Mouse (Mus musculus) embryonic fibroblast, embryonic 13.5 days (primary cell): ENCODE measurements around the gene Frmd4a. TPM values are rescaled to one million over a fixed set of nuclear protein-coding genes. Genes with fewer than 3 reads are reported as not detected.

Experiments used
- H3K27ac ChIP-seq: 2 replicates; pipeline ENCODE4 v1.5.1; 2012; ENCODE audit warnings: low read length, control low read depth, inconsistent platforms; ENCODE audit not compliant: insufficient read depth
- H3K4me1 ChIP-seq: 2 replicates; pipeline ENCODE4 v1.6.1; 2011; ENCODE audit warnings: low read length; ENCODE audit not compliant: control insufficient read depth, insufficient read depth
- H3K4me3 ChIP-seq: 2 replicates; pipeline ENCODE4 v1.5.1; 2011; ENCODE audit warnings: mild to moderate bottlenecking, control low read depth, low read length; ENCODE audit not compliant: insufficient read depth
- CTCF ChIP-seq: IDR thresholded peaks from 2 replicates; pipeline ENCODE4 v1.5.1; 2011; ENCODE audit warnings: mild to moderate bottlenecking, control low read depth, low read length, moderate library complexity, borderline replicate concordance; ENCODE audit not compliant: insufficient read depth
- POLR2A ChIP-seq: IDR thresholded peaks from 2 replicates; pipeline ENCODE4 v1.6.1; 2011; ENCODE audit warnings: low read depth, mild to moderate bottlenecking, control low read depth, low read length, moderate library complexity
- polyA plus RNA-seq: library from polyadenylated mRNA; stranded (reverse); fragments of >200 nt; gene quantifications from 2 replicates; pipeline ENCODE4 v1.2.4, GENCODE M21; 2011; ENCODE audit warnings: low read depth; ENCODE audit not compliant: missing spikeins, insufficient read length

Gene Frmd4a
- polyA plus RNA-seq, 1 experiment = 66.9 TPM

DNA sequence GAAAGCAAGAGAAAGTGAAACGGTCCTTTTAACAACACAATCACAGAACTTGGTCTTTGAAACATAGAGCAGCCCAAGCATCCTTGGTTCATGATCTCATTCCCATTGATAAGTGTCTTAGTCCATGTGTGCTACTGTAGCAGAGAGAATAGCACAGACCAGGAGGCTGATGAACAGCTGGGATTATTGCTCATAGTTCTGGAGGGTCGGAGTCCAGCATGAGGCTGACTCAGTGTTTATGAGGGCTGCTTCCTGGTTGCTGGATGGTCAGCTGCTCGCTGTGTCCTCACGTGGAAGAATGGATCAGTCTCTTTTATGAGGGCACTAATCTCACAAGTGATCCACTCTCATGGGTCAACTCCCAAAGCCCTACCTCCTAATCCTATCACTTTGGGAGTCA, 347.4 kb downstream of the Frmd4a start:
- TF ChIP-seq POLR2A (no peak), CTCF (no peak)
- H3K27ac ChIP-seq = no peak overlapping the region
- H3K4me1 ChIP-seq = peaks cover 5% of the 10 kb centered on the region
- no peak overlapping the region for H3K4me3 ChIP-seq

DNA sequence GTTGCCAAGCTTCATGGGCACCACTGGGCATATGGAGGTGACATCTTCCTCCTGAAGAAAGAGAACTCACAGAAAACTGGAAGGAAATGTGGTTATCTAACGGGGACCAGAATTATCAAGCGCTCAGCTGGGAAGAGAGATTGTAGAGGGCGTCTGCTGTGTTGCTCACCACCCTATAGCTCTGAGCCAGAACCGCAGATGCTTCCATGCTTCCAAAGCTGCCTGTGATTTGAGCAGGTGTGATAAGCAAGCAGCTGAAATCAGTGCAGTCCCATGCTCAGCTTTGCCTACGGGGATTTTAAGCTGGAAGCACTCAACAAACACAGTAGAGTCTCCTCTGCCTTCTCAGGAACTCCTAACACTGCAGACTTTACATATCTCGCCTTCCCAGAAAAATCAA, 351.0 kb downstream of the Frmd4a start:
- H3K4me3 ChIP-seq = no peak overlapping the region
- no peak overlapping the region for H3K27ac ChIP-seq
- no peak for TF ChIP-seq POLR2A
- TF ChIP-seq CTCF = no peak
- H3K4me1 ChIP-seq = no peaks in the 10 kb centered on the region

DNA sequence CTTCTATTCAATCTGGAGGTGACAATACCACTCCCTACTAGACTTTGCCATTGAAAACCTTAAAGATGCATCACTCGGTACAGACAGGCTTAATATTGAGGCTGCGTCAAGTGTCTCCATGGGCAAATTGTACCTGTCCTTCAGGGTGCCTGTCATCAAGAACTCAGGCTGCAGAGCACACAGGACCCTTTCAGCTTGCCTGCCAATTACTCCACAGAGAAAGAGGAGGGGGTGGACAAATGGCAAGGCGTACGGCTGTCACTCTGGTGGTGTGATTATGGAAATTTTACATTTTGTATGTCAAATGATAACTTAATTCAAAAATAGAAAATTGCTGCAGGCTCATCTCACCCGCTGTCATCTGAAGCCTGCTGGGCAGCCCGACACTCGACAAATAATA, 353.0 kb downstream of the Frmd4a start:
- no peaks in the 10 kb centered on the region for H3K4me1 ChIP-seq
- H3K27ac ChIP-seq = no peak overlapping the region
- H3K4me3 ChIP-seq = no peak overlapping the region
- TF ChIP-seq POLR2A (no peak), CTCF (no peak)

DNA sequence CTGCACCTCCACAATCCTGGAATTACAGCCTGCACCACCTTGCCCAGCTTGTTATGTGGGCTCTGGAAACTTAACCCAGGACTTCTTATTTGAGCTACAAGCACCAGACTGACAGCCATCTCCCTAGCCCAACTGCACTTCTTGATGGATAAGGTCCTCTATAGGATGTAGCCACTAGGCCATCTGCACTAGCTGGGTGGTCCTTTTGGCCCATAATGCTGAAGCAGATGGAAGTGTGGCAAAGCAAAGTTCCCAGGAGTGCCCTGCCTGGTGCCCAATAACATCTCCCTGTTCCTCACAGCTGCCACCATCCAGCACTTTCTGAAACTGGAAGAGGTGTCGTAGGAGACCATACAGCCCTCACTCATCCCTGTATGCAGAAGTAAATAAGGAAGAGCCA, 353.8 kb downstream of the Frmd4a start:
- TF ChIP-seq CTCF (no peak), POLR2A (no peak)
- H3K27ac ChIP-seq = no peak overlapping the region
- H3K4me3 ChIP-seq = no peak overlapping the region
- no peaks in the 10 kb centered on the region for H3K4me1 ChIP-seq

DNA sequence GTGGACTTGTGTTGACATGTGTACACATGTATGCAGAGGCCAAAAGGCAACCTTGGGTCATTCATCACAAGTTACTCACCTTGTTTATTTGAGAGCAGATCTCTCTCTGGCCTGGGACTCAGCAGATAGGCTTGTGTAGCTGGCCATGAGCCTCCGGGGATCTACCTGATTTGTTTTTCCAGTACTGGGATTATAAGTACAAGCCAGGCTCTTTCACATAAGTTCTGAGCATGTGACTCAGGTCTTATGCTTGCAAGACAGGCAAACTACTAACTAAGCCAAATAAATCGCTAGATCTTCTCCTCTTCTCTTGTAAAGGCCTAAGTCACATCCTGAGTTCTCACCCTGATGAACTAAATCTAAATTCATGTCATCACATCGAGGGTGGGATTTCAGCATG, 361.3 kb downstream of the Frmd4a start:
- H3K4me3 ChIP-seq = no peak overlapping the region
- TF ChIP-seq CTCF = no peak
- TF ChIP-seq POLR2A = no peak

DNA sequence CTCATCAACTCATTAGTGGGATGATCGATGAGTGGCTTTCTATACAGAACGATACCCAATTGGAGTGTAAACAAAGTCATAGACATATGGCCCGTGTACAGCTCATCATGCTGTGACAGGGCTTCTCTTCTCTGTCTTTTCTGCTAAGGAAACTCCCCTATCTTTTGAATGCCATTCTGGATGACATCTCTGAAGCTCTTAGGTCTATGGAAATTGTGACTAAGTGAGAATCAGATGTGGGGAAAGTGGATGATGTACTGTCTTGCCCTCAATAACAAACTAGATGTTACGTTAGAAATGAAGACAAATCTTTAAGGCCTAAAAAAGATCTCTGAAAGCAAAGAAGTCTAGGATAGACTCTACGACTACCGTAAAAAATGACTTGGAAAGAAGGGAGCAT, 362.9 kb downstream of the Frmd4a start:
- TF ChIP-seq CTCF (no peak), POLR2A (no peak)
- H3K4me3 ChIP-seq = no peak overlapping the region
- no peak overlapping the region for H3K27ac ChIP-seq

More for the DNA sequence above, 361.3 kb downstream of the Frmd4a start:
- Histone ChIP-seq H3K27ac (no peak overlapping the region), H3K4me1 (peaks cover 3% of the 10 kb centered on the region; the same call in 1 of the 2 replicates)

DNA sequence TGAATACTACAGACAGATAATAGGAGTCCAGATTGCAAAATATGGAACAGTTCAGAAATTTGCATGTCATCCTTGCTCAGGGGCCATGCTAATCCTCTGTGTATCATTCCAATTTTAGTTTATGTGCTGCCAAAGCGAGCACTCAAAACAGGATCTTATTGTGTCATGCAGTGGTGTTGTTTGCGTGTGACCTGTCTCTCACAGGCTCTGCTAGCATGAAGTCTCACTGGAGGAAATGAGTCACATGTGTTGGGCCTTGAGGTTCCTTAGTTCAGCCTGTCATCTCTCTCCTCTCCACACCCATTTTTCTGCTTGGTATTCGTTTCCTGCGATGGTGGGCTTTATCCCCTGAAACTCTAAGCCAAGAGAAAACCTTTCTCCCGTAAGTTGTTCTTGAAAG, 363.4 kb downstream of the Frmd4a start:
- no peak overlapping the region for H3K27ac ChIP-seq
- TF ChIP-seq CTCF (no peak), POLR2A (no peak)
- no peak overlapping the region for H3K4me3 ChIP-seq
- peaks cover 3% of the 10 kb centered on the region; the same call in 1 of the 2 replicates for H3K4me1 ChIP-seq

More for the DNA sequence above, 362.9 kb downstream of the Frmd4a start:
- peaks cover 3% of the 10 kb centered on the region; the same call in 1 of the 2 replicates for H3K4me1 ChIP-seq

DNA sequence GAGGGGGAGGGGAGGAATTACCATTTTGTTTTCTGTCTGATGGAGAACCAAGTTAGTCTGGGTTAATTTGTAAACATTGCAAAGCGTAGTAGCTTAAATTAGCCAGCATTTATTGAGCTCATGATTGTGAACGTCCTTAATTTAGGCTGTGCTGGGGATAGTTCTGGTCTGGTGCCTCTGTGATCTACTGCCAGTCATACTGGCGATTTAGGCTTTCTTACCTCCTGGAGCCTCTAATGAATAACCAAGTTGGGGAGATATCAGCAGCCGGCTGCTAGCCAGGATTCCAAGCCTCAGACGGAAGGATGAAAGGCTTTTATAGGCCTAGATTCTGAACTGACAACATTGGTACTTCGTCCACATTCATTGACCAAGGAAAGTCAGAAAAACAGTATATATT, 369.0 kb downstream of the Frmd4a start:
- no peak for TF ChIP-seq POLR2A
- no peak for TF ChIP-seq CTCF
- Histone ChIP-seq H3K4me1 (no peaks in the 10 kb centered on the region; the same call in 1 of the 2 replicates), H3K27ac (no peak overlapping the region), H3K4me3 (no peak overlapping the region)

DNA sequence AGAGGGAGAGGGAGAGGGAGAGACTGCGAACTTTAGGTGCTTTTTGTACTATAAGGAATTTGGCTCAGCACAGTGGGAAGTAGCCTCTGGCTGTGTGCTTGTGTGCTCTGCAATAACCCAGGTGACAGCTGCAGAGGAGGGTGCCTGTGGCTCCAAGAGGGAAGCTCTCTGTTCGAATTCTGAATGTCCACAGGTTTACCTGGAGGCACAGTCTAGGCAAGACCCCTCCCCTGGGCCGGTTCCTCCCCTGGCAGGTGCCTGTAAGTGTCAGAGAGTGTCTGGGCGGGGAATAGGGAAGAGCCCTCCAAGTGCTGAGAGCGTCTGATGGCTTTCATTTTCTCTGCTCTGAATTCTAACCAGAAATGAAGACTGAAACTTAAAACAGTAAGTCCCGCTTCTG, 371.8 kb downstream of the Frmd4a start:
- TF ChIP-seq POLR2A (no peak), CTCF (no peak)
- Histone ChIP-seq H3K27ac (no peak overlapping the region), H3K4me1 (no peaks in the 10 kb centered on the region; the same call in 1 of the 2 replicates), H3K4me3 (no peak overlapping the region)

DNA sequence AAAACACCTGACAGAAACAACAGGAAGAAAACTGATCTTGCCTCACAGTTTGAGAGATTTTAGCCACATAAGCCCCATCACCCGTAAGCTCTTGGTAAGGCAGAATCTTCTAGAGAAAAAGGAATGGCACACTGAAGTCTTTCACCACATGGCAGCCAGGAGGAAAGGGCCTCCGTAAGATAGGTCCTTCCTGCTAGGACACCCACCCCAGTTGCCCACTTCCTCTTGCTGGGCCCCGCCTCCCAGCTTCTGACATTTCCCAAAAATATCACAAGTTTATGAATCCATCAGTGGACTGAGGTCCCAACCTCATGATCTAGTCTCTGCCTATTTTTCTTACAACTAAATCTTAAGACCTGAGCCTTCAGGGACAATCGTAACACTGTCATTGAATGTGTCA, 373.6 kb downstream of the Frmd4a start:
- Histone ChIP-seq H3K4me3 (no peak overlapping the region), H3K27ac (no peak overlapping the region), H3K4me1 (no peaks in the 10 kb centered on the region; the same call in 1 of the 2 replicates)
- no peak for TF ChIP-seq CTCF
- no peak for TF ChIP-seq POLR2A

DNA sequence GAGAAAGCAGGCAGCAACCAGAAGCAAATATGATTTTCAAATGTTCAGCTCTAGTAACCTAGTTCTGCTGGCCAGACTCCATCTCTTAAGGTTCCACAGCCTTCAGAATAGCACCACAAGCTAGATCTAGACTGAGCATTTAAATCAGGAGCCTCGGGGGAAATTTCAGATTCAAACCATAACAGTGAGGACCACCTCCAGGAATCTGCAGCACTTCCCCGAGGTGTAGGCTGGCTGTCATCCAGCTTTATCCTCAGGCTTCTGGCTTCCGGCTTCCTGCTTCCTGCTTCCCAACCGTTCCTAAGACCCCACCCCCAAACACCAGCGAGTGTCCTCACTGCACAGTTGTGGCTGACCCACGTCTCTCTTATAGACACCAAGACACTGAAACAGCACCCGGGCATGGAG, 374.2 kb downstream of the Frmd4a start:
- TF ChIP-seq CTCF = no peak
- no peak for TF ChIP-seq POLR2A
- no peaks in the 10 kb centered on the region; the same call in 1 of the 2 replicates for H3K4me1 ChIP-seq
- no peak overlapping the region for H3K27ac ChIP-seq
- H3K4me3 ChIP-seq = no peak overlapping the region
